In genomic region chr1:190059025-190059424, GRCm38 (mm10) we compare ENCODE assay signal across 29 mouse cellular contexts.
DNase-seq lines count a peak whose midpoint lies in the region; ATAC-seq and TF ChIP-seq lines count a peak whose summit lies in the region.
"Had no signal": no experiment of that assay in that cellular context is flagged by ENCODE, and none has a peak within 500 bp of the region (broad histone marks: within the 10 kb centered on the region; RNA-seq: fewer than 3 reads in every experiment).

No protein-coding gene starts in this region.

- no peaks in the 10 kb centered on the region for H3K9me3 ChIP-seq in kidney, embryonic 14.5 days (ENCODE audit: control insufficient read depth, low read length)
- H3K9me3 ChIP-seq in intestine, postnatal 0 days (ENCODE audit: control insufficient read depth): no peaks in the 10 kb centered on the region
- H3K9me3 ChIP-seq in liver, postnatal 0 days (ENCODE audit: low read length): no peaks in the 10 kb centered on the region
- H3K9me3 ChIP-seq: hindbrain, embryonic 12.5 days; megakaryocyte, embryonic 14.5 days; midbrain, embryonic 12.5 days; neural tube, embryonic 13.5 days had no signal

- no peak overlapping the region for H3K4me3 ChIP-seq in kidney, embryonic 14.5 days (ENCODE audit: low read length)
- H3K4me3 ChIP-seq in intestine, postnatal 0 days (ENCODE audit: low read depth, low read length): no peak overlapping the region
- H3K4me3 ChIP-seq in liver, postnatal 0 days (ENCODE audit: low read depth, low read length): no peak overlapping the region
- H3K4me3 ChIP-seq: erythroblast, embryonic 14.5 days; hindbrain, embryonic 12.5 days; layer of hippocampus, adult 2 months; megakaryocyte, embryonic 14.5 days; midbrain, embryonic 12.5 days; neural tube, embryonic 13.5 days had no signal

- peak; percentile 62 for TF ChIP-seq EP300 in liver, postnatal 0 days (IDR thresholded peaks at IDR 0.05; ENCODE audit: low read depth)

- no peak overlapping the region for H3K9ac ChIP-seq in kidney, embryonic 14.5 days (ENCODE audit: low read depth, low read length)
- H3K9ac ChIP-seq in intestine, postnatal 0 days (ENCODE audit: low read depth, low read length): no peak overlapping the region
- peak overlapping the region; percentile 19; the same call in 1 of the 2 replicates for H3K9ac ChIP-seq in liver, postnatal 0 days (replicated peaks)
- H3K9ac ChIP-seq: forebrain, postnatal 0 days; hindbrain, embryonic 12.5 days; midbrain, embryonic 12.5 days; neural tube, embryonic 13.5 days had no signal

- H3K4me2 ChIP-seq in kidney, embryonic 14.5 days (replicated peaks; ENCODE audit: low read depth, low read length): no peak overlapping the region
- H3K4me2 ChIP-seq in intestine, postnatal 0 days (replicated peaks; ENCODE audit: low read depth): no peak overlapping the region
- H3K4me2 ChIP-seq in liver, postnatal 0 days (ENCODE audit: low read depth, low read length): no peak overlapping the region
- H3K4me2 ChIP-seq: hindbrain, embryonic 12.5 days; midbrain, embryonic 12.5 days; neural tube, embryonic 13.5 days had no signal

- no peaks in the 10 kb centered on the region for H3K27me3 ChIP-seq in kidney, embryonic 14.5 days (ENCODE audit: control insufficient read depth, insufficient read depth, low read length)
- no peaks in the 10 kb centered on the region for H3K27me3 ChIP-seq in intestine, postnatal 0 days (replicated peaks; ENCODE audit: control insufficient read depth, insufficient read depth, low read length)
- no peaks in the 10 kb centered on the region for H3K27me3 ChIP-seq in liver, postnatal 0 days (ENCODE audit: insufficient read depth, low read length)
- H3K27me3 ChIP-seq: hindbrain, embryonic 12.5 days; megakaryocyte, embryonic 14.5 days; midbrain, embryonic 12.5 days; neural tube, embryonic 13.5 days had no signal

- no peaks in the 10 kb centered on the region for H3K36me3 ChIP-seq in kidney, embryonic 14.5 days (ENCODE audit: control insufficient read depth, insufficient read depth, low read length)
- no peaks in the 10 kb centered on the region for H3K36me3 ChIP-seq in intestine, postnatal 0 days (ENCODE audit: control insufficient read depth, insufficient read depth)
- no peaks in the 10 kb centered on the region for H3K36me3 ChIP-seq in liver, postnatal 0 days (replicated peaks; ENCODE audit: insufficient read depth, low read length)
- H3K36me3 ChIP-seq: hindbrain, embryonic 12.5 days; midbrain, embryonic 12.5 days; neural tube, embryonic 13.5 days had no signal

- no peak for ATAC-seq in kidney, embryonic 14.5 days (ENCODE audit: low FRiP score, low TSS enrichment)
- ATAC-seq in intestine, postnatal 0 days: peak; percentile 96
- ATAC-seq in liver, postnatal 0 days: peak; percentile 95
- ATAC-seq: forebrain, postnatal 0 days; hindbrain, postnatal 0 days; lung, postnatal 0 days; Patski had no signal

- no peaks in the 10 kb centered on the region for H3K4me1 ChIP-seq in kidney, embryonic 14.5 days (ENCODE audit: control insufficient read depth, insufficient read depth, low read length)
- H3K4me1 ChIP-seq in intestine, postnatal 0 days (replicated peaks; ENCODE audit: control insufficient read depth, insufficient read depth, low read length): no peaks in the 10 kb centered on the region
- H3K4me1 ChIP-seq in liver, postnatal 0 days (ENCODE audit: insufficient read depth): peaks cover 5% of the 10 kb centered on the region
- H3K4me1 ChIP-seq: hindbrain, embryonic 12.5 days; midbrain, embryonic 12.5 days; neural tube, embryonic 13.5 days had no signal

- peak; percentile 38 for TF ChIP-seq CTCF in intestine, postnatal 0 days (IDR thresholded peaks at IDR 0.05; ENCODE audit: low read depth)
- TF ChIP-seq CTCF in liver, postnatal 0 days (IDR thresholded peaks at IDR 0.05; ENCODE audit: low read depth): no peak

- H3K27ac ChIP-seq in kidney, embryonic 14.5 days (ENCODE audit: low read depth, low read length): no peak overlapping the region
- peak overlapping the region; percentile 68 for H3K27ac ChIP-seq in intestine, postnatal 0 days (ENCODE audit: low read depth, low read length)
- peak overlapping the region; percentile 87 for H3K27ac ChIP-seq in liver, postnatal 0 days (ENCODE audit: low read depth)
- H3K27ac ChIP-seq: hindbrain, embryonic 12.5 days; hindbrain, postnatal 0 days; kidney, postnatal 0 days; layer of hippocampus, adult 2 months; midbrain, embryonic 12.5 days; neural tube, embryonic 13.5 days had no signal

- DNase-seq in kidney, adult 11 months: peak; percentile 37
- peak; percentile 38 to 42 for DNase-seq in kidney, postnatal 36 days
- DNase-seq in kidney, postnatal 10 days: no peak
- DNase-seq in liver, postnatal 0 days: peak; percentile 55
- DNase-seq in layer of hippocampus, adult 9-11 months: no peak
- no peak for DNase-seq in heart, adult 9 months (ENCODE audit: low spot score in 2 of 2)
- DNase-seq: adrenal gland, postnatal 36 days; cerebellum, adult 2 months; cerebellum, postnatal 14 days; forebrain, postnatal 0 days; gastrocnemius, postnatal 10 days; heart, postnatal 36 days; lung, adult 18-20 months; lung, postnatal 4 days; right cerebral cortex, postnatal 4 days; thymus, adult 2 months; thymus, postnatal 36 days had no signal

- 67% methylated on average over 3 of the region's 3 CpGs for WGBS in kidney, embryonic 14.5 days
- WGBS in intestine, postnatal 0 days: 17% methylated on average over 3 of the region's 3 CpGs
- 47% methylated on average over 3 of the region's 3 CpGs for WGBS in liver, postnatal 0 days (ENCODE audit: insufficient replicate concordance)

Comparison
In these comparisons a context has a peak if more than half of its experiments do, and no peak if none do; other contexts are left out.
1. DNase-seq: peak in kidney, adult 11 months (single experiment), kidney, postnatal 36 days (2 of 2) and liver, postnatal 0 days (single experiment); none in kidney, postnatal 10 days (single experiment), layer of hippocampus, adult 9-11 months (single experiment) and heart, adult 9 months (0 of 2).